Mouse (Mus musculus): ENCODE measurements at regions not wholly inside any gene's neighbourhood (a gene's known extent, or its start where the extent isn't known, plus 50 kb on each side); places are given as distances from the start of the nearest gene placed in this dataset.

DNA sequence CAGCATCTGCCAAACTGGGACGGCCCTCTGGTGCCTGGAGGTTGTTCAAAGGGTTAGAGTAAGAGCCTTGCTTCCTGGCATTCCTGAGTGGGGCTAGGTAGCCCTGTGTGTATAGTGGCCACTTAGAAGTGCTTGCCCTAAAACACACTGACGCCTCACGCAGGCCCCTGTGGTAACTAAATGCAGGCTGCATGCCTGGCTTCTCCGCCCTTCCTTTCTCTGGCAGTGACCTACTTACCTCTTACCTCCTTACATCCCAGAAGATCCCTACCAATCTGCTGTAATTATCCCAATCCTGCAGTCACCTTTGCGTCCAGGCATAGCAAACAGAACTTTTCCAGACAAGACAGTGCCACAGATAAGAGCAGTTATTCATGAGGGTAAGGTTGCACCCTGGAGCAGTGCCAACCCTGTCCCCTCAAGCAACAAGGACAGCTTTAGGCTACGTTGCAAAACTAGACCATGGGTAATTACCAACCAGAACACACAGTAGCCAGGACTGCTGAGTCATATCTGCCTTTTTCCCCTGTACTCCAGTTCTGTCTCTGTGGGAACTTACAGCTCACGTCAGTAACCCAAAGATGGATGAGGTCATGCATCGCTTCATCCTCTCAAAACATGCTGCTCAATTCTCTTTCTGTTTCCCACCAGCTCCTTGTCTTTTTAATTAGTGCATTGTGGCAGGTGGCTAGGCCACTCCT is 237.6 kb upstream of the Stt3b start:
- no peak for DNase-seq (ENCODE audit: low spot score)

- DNase-seq (ENCODE audit: low spot score), result peak; percentile 4
Observed at GRCm38 (mm10) chr9:115548722-115549349, 238.6 kb upstream of the Stt3b start.

- no peak for DNase-seq (ENCODE audit: low spot score)
Observed at GRCm38 (mm10) chr9:115551080-115551479, 240.9 kb upstream of the Stt3b start.

- DNase-seq (ENCODE audit: low spot score), result no peak
Observed at GRCm38 (mm10) chr9:115551501-115551900, 241.3 kb upstream of the Stt3b start.

DNA sequence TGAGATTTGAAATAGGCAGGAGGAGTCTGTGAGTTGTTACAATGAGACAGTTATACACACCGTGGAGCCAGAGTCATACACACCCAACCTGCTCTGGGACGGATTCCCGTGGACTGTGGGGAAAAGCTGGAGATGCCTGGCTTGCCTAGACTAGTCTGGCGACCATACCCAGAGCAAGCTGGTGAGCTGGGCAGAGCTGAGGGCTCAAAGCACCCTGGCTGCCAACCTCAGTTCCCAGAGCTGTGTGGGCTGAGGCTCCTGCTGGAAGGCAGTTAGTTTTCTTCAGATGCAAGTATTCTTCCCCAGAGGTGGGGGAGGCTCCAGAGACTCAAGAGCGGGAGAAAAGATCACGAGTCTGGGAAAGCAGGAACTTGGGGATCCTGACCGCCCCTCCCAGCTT is 247.9 kb upstream of the Stt3b start:
- DNase-seq (ENCODE audit: low spot score), result no peak

GRCm38 (mm10) chr9:115559521-115559920 is 249.3 kb upstream of the Stt3b start:
- no peak for DNase-seq (ENCODE audit: low spot score)

GRCm38 (mm10) chr9:115561207-115561606 is 251.0 kb upstream of the Stt3b start:
- DNase-seq (ENCODE audit: low spot score), result no peak

DNA sequence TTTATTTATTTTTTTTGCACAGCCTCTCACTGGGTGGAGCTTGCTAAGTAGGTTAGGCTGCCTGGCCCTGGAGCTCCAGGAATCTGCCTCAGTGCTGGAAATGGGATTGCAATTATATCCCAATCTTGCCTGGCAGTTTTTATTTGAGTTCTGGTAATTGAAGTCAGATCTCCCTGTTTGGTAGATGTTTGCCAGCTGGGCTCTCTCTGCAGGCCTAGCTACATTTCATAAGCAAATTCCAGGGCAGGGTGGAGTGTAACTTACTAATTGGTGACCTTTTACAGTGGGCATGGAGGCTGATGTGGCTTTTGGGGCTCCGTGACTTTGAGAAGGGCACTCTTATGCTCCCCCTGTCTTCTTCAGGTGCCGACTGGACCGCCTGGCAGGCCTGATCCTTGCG is 252.6 kb upstream of the Stt3b start:
- no peak for DNase-seq (ENCODE audit: low spot score)

DNA sequence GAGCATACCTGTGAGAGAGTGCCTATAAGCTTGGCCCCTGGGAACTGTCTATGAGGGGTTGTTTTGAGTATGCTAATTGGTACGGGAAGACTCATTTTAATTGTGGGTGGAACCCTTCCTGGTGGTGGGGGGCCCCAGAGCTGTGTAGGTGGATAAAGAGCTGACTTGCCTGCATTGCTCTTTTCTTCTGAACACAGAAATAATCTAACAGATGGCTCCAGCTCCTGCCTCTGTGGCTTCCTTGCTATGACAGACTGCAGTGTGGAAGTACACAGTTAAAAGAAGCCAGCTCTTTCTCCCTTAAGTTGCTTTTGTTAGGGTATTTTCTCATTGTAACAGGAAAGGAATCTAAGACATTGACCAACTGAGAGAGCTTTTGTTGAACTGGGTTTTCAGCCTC is 254.1 kb upstream of the Stt3b start:
- DNase-seq (ENCODE audit: low spot score), result no peak

- DNase-seq (ENCODE audit: low spot score), result peak; percentile 7
Observed at GRCm38 (mm10) chr9:115568693-115569334, 258.6 kb upstream of the Stt3b start.

GRCm38 (mm10) chr9:115570998-115571397 is 260.8 kb upstream of the Stt3b start:
- no peak for DNase-seq (ENCODE audit: low spot score)

GRCm38 (mm10) chr9:115581116-115581515 is 270.9 kb upstream of the Stt3b start:
- no peak for DNase-seq (ENCODE audit: low spot score)

GRCm38 (mm10) chr9:115583548-115583947 is 273.3 kb upstream of the Stt3b start:
- no peak for DNase-seq (ENCODE audit: low spot score)

GRCm38 (mm10) chr9:115584874-115585273 is 274.7 kb upstream of the Stt3b start:
- no peak for DNase-seq (ENCODE audit: low spot score)

DNA sequence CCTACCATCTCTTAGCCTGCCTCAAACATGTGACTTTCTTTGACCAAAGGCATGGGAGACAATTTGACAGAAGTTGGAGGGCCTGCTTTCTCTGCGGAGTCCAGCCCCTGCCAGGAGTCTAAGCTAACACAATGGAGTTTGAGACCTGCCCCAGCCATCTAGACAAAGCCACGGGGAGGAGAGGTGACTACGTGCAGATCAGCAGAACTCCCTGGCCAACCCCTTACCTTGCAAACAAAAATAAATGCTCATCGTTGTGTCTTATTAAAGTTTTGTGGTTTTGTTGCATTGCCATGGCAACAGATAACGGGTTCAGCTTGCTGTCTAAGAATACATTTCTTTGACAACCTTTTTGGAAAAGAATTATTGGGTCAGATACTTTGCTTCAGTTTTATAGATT is 282.2 kb upstream of the Stt3b start:
- no peak for DNase-seq (ENCODE audit: low spot score)

GRCm38 (mm10) chr9:115600228-115600627 is 290.0 kb upstream of the Stt3b start:
- DNase-seq (ENCODE audit: low spot score), result no peak

- no peak for DNase-seq (ENCODE audit: low spot score)
Observed at GRCm38 (mm10) chr9:115600826-115601225, 290.6 kb upstream of the Stt3b start.

GRCm38 (mm10) chr9:115602772-115603171 is 292.6 kb upstream of the Stt3b start:
- DNase-seq (ENCODE audit: low spot score), result no peak

- no peak for DNase-seq (ENCODE audit: low spot score)
Observed at GRCm38 (mm10) chr9:115604450-115604849, 294.2 kb upstream of the Stt3b start.

- no peak for DNase-seq (ENCODE audit: low spot score)
Observed at GRCm38 (mm10) chr9:115604968-115605682, 294.9 kb upstream of the Stt3b start.

- DNase-seq (ENCODE audit: low spot score), result no peak
Observed at GRCm38 (mm10) chr9:115607961-115608360, 297.7 kb upstream of the Stt3b start.

- no peak for DNase-seq (ENCODE audit: low spot score)
Observed at GRCm38 (mm10) chr9:115608377-115608776, 298.2 kb upstream of the Stt3b start.

GRCm38 (mm10) chr9:115609904-115610303 is 299.4 kb upstream of the Gadl1 start:
- DNase-seq (ENCODE audit: low spot score), result no peak
